Mouse (Mus musculus) frontal cortex, adult 2 months (tissue): ENCODE measurements around the gene Ctdnep1. TPM values are rescaled to one million over a fixed set of nuclear protein-coding genes. Genes with fewer than 3 reads are reported as not detected.

Experiments used
- DNase-seq, 2 experiments: peaks; one replicate each; pipeline ENCODE4 v3.0.0; 2022; ENCODE audit warnings: low spot score in 1 of 2; ENCODE audit errors: extremely low spot score in 1 of 2
- polyA plus RNA-seq: library from polyadenylated mRNA; depleted of rRNA; stranded (reverse); fragments of >200 nt; gene quantifications from 2 replicates; pipeline ENCODE4 v1.2.3, GENCODE M21; 2012; rRNA removed

The Ctdnep1 gene
- 117 and 133 TPM in 2 replicates for polyA plus RNA-seq

- DNase-seq = no peak
Measured at GRCm38 (mm10) chr11:69981141-69981762, at the start of gene Ctdnep1. TSS of gene Ctdnep1 (plus strand) at chr11:69981156.

DNA sequence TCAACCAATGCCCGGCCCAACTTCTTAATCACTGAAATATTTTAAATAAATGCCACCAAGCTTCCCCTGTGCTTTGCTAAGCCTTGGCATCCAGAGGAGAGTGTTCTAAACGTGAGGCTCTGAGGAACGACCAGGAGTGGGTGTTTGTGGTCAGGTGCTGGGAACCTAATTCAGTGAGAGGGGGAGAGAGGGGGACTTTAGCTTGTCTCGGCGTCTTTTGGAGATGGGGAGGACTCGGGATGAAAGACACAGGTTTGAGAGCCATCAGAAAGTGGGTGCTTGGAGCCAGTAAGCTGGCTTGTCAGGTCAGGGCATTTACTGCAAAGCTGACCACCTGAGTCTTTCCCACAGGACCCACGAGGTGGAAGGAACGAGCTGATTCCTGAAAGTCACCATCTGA, 49.2 kb upstream of the Ctdnep1 start:
- no peak for DNase-seq

- DNase-seq = no peak
Measured at GRCm38 (mm10) chr11:69932254-69932653, 48.7 kb upstream of the Ctdnep1 start.

DNA sequence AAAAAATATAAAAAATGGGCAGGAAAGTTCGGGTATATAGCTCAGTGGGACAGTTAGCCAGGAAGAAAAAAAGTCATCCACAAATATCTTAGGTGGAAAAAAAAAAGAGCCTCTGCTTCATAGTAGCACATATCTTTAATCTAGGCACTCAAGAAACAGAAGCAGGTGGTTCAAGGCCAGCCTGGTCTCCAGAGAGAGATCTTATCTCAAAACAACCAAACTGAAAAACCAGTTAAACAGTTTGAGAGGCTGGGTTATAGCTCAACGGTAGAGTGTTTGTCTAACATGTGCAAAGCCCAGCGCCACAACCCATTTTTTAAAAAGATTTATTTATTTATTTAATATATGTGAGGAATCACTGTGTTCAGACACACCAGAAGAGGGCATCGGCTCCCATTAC, 47.9 kb upstream of the Ctdnep1 start:
- DNase-seq = no peak

DNA sequence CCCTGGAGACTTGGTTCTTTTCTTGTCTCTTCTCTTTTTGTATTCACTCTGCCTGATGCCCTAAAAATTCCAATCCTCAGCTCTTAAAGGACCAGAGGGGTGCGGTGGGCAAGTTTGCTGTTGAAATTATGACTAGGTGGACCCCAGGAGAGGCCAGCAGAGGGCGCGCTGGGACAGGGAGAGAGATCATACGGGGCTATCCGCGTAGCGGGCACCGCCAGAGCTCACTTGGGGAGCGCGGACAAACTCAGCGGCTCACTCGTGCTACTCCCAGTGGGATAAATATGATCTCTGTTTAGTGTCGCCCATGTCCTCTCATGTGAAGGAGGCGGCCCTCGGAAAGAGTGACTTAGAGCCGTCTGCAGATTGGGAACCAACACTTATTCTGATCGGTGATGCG, 46.8 kb upstream of the Ctdnep1 start:
- peak in 1 of 2 experiments; percentile 93 for DNase-seq

GRCm38 (mm10) chr11:69934681-69935080, 46.3 kb upstream of the Ctdnep1 start:
- no peak for DNase-seq

- DNase-seq = peak; percentile 75 to 87
Measured at GRCm38 (mm10) chr11:69935137-69935879, 45.6 kb upstream of the Ctdnep1 start, which contains the start of gene Ybx2. TSS of gene Ybx2 (plus strand) at chr11:69935796.

DNA sequence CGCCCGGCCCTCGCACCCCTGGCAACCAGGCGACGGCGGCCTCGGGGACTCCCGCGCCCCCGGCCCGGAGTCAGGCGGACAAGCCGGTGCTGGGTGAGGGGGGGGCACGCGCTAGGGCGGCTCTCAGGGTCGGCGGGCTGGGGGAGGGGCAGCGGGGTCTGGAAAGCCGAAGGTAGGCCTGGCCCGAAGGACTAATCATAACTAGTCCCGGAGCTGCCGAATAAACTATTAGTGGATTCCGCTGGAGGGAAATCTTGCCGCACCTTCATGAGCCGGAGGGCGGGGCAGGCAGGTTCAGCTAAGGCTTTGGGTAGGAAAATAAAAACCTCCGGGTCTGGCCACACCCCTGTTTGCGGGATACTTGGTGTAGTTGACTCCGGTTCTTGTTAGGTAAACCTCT, 44.8 kb upstream of the Ctdnep1 start:
- DNase-seq = no peak

DNA sequence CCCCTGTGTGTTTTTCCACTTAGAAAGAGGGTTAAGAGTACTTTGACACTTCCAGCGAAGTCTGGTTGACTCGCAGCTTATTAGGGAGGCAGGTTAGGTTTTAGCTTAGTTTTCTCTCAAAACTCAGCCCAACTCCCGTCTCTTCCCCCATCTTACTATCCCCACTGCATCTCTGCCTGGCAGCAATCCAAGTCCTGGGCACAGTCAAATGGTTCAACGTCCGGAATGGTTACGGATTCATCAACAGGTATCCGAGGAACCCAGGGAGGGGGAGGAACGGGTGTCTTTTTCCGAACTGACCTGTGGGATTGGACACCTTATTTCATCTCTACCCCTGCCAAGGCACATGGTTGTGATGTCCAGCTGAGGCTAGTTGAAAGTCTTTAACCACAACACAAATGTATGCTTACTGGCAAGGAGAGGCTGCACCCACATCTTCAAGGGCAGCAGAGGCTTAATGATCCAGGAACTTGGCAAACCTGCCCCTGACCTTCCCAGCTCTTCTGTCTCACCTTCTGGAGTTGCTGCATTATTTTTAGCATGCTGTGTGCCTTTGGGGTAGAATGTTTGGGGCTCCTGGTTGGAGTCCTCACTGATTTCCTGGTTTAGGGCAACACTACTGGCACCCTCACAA, 44.1 kb upstream of the Ctdnep1 start:
- no peak for DNase-seq

DNA sequence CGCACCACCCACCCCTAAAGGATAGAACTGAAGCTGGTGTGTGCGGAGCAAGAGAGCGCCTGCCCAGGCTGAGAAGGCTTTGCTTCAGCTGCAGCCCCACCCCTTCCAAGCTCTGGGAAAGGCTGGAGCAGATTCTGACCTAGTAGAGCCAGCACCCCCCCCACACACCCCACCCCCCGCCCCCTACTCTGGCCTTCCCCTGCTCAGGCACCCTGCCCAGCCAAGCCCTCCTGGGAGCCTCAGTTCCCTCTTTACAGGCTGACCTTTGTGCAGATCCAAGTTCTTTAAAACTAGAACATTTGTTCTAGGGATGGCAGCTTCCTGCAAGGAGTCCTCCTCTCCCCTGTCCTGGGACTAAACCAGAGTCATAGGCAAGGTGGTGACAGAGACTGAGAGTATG, 43.6 kb upstream of the Ctdnep1 start:
- DNase-seq = no peak

GRCm38 (mm10) chr11:69937834-69938233, 43.1 kb upstream of the Ctdnep1 start:
- DNase-seq = no peak

DNA sequence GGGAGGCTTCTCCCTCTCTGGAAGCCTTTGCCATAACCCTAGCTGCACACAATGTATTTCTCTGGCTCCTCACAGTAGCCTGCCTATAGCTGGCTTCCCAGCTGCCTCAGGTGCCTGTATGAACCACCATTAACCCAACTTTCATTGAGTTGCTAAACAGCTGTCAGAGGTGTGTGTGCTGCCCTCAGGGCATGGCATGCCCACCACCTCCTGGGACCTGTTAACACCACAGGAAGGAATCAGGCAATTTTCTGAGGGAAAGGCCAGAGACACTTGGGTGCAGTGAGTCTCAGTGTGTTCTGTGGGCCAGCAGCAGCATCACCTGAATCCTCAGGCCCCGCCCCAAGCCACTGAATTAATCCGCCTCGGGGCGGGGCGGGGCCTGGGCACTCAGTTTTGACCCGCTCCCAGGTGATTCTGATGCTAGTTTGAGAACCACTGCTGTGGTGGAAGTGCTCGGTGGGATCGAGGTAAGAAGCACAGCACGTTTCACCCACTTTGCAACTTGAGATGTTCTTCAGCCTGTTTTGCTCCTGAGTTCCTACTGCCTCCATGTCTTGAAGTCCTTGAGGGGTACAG, 42.5 kb upstream of the Ctdnep1 start:
- DNase-seq = no peak

GRCm38 (mm10) chr11:69939181-69939580, 41.8 kb upstream of the Ctdnep1 start:
- DNase-seq = no peak

- no peak for DNase-seq
Measured at GRCm38 (mm10) chr11:69939731-69940130, 41.2 kb upstream of the Ctdnep1 start.

GRCm38 (mm10) chr11:69940962-69941361, 40.0 kb upstream of the Ctdnep1 start:
- no peak for DNase-seq

DNA sequence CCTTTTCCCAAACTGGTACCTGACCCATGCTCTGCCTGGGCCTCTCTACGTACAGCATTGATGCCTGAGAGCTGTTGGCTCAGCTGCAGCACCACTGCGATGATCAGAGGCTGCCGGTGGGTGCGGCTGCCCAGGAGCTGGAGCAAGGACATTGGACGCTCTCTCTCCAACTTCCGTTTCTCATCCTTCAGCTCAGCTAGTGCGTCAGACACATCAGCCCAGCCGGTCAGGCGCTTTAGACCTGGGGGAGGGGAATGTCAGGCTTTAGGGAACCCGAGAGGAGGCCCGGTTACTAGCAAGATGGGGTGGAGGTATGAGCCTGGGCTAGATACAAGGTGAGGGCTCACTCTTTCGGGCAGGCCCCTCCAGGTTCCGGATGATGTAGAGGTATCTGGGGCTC, 35.7 kb upstream of the Ctdnep1 start:
- no peak for DNase-seq

DNA sequence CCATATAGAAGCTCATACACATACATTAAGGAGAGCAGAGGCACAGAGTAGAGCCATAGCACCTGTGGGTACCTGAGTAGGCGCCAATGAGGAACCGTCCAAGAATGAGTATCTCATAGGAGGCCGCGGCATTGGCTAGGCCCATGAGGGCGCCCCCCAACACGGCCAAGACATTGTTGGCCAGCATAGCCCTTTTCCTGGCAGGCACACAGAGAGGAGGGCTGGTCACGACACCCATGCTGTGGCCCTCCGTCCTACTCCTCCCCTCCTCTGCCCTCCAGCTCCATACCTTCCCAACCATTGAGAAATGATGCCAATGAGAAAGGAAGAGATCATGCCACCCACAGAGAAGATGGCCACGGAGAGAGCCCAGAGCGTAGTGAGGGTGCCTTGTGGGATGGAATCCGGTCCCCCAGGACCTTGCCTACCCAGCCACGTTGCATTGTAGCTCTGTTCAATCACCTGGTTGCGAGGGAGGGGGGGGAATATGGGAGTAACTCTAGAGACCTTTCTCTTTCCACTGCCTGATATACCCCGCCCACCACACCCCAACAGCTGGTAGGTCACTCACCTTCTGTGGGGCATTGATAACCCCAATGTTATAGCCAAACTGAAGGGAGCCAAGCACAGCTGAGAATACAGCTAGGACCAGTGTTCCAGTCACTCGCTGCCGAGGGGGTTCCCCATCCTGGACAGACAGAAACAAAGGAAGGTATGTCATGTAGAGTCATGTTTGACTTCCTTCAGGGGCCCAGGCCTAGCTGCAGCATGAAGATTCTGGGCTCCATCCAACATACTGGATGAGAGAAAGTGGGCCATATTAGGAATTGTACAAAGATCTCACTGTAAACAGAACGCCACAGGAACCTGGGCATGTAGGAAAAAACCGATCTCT, 34.7 kb upstream of the Ctdnep1 start:
- no peak for DNase-seq

GRCm38 (mm10) chr11:69947337-69948065, 33.5 kb upstream of the Ctdnep1 start:
- no peak for DNase-seq

DNA sequence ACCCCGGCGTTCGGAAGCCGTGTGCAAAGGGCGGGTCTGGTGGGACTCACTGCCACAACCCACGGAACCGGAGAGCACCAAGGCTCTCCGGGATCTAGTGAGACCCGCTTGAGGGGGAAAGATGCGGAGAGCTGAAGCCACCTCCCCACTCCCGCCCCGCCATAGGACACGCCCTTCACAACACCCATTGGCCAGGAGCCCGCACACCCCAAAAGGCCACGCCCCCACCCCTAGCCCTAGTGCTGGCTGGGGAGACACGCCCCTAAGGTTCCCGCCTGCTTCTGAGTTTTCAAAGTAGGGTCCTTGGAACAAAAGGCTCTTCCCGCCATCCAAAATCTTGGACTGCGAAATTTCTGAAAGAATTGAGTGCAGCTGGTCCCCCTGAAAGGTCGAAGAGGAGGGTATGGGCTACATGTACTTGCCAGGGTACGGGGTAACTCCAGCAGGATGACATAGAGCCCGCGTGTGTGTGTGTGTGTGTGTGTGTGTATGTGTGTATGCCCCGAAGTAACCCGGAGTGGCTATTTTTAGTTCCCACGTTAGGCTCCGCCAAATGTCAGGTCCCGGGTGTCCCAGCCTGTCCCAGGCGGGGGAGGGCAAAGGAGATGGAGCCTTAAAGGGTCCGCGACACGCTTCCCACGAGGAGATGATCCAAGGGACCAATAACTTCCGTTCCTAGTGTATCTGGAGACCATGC, 32.7 kb upstream of the Ctdnep1 start, which contains the start of gene Slc2a4:
Gene Slc2a4, minus strand, starts transcription at position 123 of the 697 bp plus-strand sequence.
- peak in 1 of 2 experiments; percentile 53 for DNase-seq
